Mouse (Mus musculus) midbrain, embryonic 13.5 days (tissue): ENCODE results near the gene Pxdc1. TPM values are rescaled to one million over a fixed set of nuclear protein-coding genes. Genes with fewer than 3 reads are reported as not detected.

Experiments used
- ATAC-seq: fragments of 200-750 bp; cut with Nextera tagmentation; 2 replicates; pipeline ENCODE4 v1.8.0; 2017; ENCODE audit warnings: mild to moderate bottlenecking, moderate TSS enrichment, moderate library complexity
- H3K27ac ChIP-seq: fragments of 300-500 bp; sonication (generic); 2 replicates; pipeline ENCODE4 v1.5.1; 2015; ENCODE audit warnings: inconsistent platforms, mild to moderate bottlenecking, moderate library complexity
- H3K27me3 ChIP-seq: fragments of 300-500 bp; sonication (generic); 2 replicates; pipeline ENCODE4 v1.6.1; 2015; ENCODE audit warnings: mild to moderate bottlenecking, inconsistent platforms
- H3K36me3 ChIP-seq: fragments of 300-500 bp; sonication (generic); 2 replicates; pipeline ENCODE4 v1.6.1; 2015; ENCODE audit warnings: mild to moderate bottlenecking, inconsistent platforms
- H3K4me1 ChIP-seq: fragments of 300-500 bp; sonication (generic); replicated peaks from 2 replicates; pipeline ENCODE4 v1.6.1; 2015; ENCODE audit warnings: inconsistent platforms
- H3K4me2 ChIP-seq: fragments of 300-500 bp; sonication (generic); replicated peaks from 2 replicates; pipeline ENCODE4 v1.6.1; 2015; ENCODE audit warnings: moderate library complexity, mild to moderate bottlenecking, inconsistent platforms
- H3K4me3 ChIP-seq: fragments of 300-500 bp; sonication (generic); replicated peaks from 2 replicates; pipeline ENCODE4 v1.5.1; 2015; ENCODE audit warnings: mild to moderate bottlenecking, inconsistent platforms
- H3K9ac ChIP-seq: fragments of 300-500 bp; sonication (generic); replicated peaks from 2 replicates; pipeline ENCODE4 v1.6.1; 2015; ENCODE audit warnings: mild to moderate bottlenecking, inconsistent platforms
- H3K9me3 ChIP-seq: fragments of 300-500 bp; sonication (generic); 2 replicates; pipeline ENCODE4 v1.6.1; 2016; ENCODE audit warnings: mild to moderate bottlenecking, inconsistent platforms
- WGBS: fragments of 180-500 bp; shearing (Covaris S2); methylation state at CpG from one replicate; pipeline ENCODE4 v1.1.7; 2015; 5-methylcytosine and 5-hydroxymethylcytosine counted together
- polyA plus RNA-seq: library from polyadenylated mRNA; unstranded; fragments of >200 nt; fragmentation: Nextera tagmentation; extraction: Ambion mirVana; gene quantifications from 2 replicates; pipeline ENCODE4 v1.2.1, GENCODE M21; 2015

Pxdc1 gene
- polyA plus RNA-seq, 1 experiment from 2014 or later, result 8.3 TPM

DNA sequence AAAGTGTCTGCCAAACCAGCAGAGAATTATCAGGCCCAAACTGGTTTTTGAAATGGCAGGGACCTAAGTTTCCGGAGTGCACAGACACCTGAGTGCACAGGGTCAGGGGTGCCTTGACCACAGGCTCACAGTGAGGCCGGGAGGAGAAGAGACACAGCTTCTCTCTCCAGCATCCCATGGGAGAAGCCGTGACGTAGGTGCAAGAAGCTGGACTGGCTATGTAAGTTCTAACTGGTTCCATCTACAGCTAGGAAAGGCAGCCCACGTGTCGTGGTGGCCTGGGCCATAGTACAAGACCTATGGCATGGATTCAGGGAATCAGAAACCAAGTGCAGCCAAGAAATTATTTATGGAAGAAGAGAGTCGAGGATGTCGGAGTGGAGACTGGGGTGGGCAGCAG is 6.1 kb downstream of the Pxdc1 start:
- Histone ChIP-seq H3K27ac (no peak overlapping the region), H3K4me1 (peaks cover 17% of the 10 kb centered on the region), H3K36me3 (no peaks in the 10 kb centered on the region), H3K4me3 (no peak overlapping the region), H3K4me2 (no peak overlapping the region), H3K9ac (no peak overlapping the region), H3K27me3 (peaks cover 51% of the 10 kb centered on the region), H3K9me3 (no peaks in the 10 kb centered on the region)
- no peak for ATAC-seq
- 86% methylated on average over 8 of the region's 8 CpGs for WGBS

DNA sequence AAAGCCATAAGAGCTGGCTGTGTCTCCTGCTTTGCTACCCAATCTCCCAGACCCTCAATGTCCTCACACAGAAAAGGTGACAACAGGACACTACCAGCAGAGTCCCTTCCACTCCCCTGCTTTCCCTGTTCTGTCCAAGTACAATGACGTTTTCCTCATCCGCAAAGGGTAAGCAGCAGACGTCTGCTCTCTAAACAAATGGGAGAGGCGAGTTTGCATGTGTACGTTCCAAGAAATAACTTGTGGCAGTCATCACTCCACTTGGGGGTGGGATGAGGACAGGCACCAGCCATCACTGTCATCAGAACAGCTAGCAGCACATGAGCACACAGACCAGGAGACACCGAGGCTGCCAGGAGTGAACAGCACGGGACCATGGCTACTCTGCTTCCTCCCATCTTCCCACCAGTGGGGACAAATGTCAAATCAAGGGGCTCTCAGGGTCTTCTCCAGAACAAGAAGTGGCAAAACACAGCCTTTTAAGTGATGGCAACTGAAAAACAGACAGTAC is 7.0 kb downstream of the Pxdc1 start:
- 72% methylated on average over 7 of the region's 7 CpGs for WGBS
- Histone ChIP-seq H3K9ac (peak overlapping the region; percentile 36; the same call in 1 of the 2 replicates), H3K4me3 (no peak overlapping the region), H3K27me3 (peaks cover 42% of the 10 kb centered on the region), H3K4me1 (peaks cover 8% of the 10 kb centered on the region), H3K36me3 (no peaks in the 10 kb centered on the region), H3K27ac (no peak overlapping the region), H3K4me2 (no peak overlapping the region), H3K9me3 (no peaks in the 10 kb centered on the region)
- no peak for ATAC-seq

DNA sequence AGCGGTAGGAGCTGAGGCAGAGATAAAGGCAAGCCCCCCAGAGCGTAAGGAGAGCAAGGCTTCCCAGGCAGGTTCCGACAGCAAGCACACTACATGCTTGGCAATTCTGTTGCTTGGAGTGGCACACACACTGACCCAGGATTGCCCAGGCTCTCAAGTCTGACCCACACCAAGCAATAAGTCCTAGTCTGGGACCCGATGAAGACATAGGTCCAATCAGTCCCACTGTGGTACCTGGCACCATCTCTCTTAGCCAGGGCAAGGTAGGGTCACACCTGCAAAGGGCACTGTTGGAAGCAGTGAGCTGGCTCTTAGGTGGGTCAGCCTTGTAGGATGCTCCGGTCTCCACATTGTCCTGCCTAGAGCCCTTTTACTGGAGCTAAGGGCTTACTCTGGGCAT is 7.8 kb downstream of the Pxdc1 start:
- no peak for ATAC-seq
- no peak overlapping the region for H3K4me2 ChIP-seq
- no peak overlapping the region for H3K9ac ChIP-seq

DNA sequence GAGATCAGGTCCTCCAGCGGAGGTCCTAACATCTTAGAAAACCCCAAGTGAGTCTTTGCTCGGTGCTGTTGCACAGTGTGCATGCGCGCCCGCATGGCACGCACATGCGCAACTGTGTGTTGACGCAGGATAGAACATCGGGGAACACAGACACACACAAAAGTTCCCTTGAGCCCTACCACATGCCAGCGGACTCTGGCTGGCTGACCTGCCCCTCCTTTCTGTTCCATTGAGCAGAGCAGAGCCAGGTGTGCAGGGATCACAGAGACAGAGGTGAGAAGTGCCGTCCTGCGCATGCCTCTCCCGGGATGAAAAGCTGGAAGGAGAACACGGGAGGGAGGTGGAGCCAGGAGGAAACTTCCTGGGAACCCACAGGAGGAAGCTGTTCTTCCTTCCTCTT is 8.9 kb downstream of the Pxdc1 start:
- H3K4me2 ChIP-seq, result no peak overlapping the region
- no peak for ATAC-seq
- 78% methylated on average over 14 of the region's 14 CpGs for WGBS

More for the DNA sequence above, 7.8 kb downstream of the Pxdc1 start:
- Histone ChIP-seq H3K4me3 (no peak overlapping the region), H3K4me1 (0 out of 2 replicates have a peak, but pooled peaks cover 3% of the 10 kb centered on the region), H3K36me3 (no peaks in the 10 kb centered on the region), H3K27ac (no peak overlapping the region), H3K9me3 (no peaks in the 10 kb centered on the region), H3K27me3 (peaks cover 34% of the 10 kb centered on the region)
- WGBS, result 93% methylated on average over 5 of the region's 5 CpGs

DNA sequence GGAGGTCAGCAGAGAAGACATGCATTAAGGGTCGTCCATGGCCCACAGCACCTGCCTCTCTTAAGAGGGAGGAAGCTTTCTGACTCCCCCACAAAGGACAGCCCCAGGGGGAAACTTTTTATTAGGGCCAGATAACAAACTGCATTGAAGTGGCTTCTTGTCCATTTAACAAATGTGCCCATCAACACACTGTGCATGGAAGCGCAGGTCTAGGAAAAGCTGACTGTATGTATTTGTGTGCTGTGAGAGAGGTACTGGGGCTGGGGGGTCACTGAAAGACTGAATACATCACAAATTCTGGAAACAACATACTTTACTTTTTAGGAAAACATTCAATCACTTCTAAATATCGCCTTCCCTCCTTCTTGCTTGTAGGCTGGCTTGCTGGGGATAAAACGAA is 9.4 kb downstream of the Pxdc1 start:
- peaks cover 19% of the 10 kb centered on the region for H3K27me3 ChIP-seq
- no peak overlapping the region for H3K9ac ChIP-seq
- ATAC-seq, result no peak
- H3K27ac ChIP-seq, result no peak overlapping the region
- no peaks in the 10 kb centered on the region for H3K9me3 ChIP-seq
- H3K4me2 ChIP-seq, result no peak overlapping the region
- H3K36me3 ChIP-seq, result no peaks in the 10 kb centered on the region
- H3K4me3 ChIP-seq, result no peak overlapping the region
- 82% methylated on average over 4 of the region's 4 CpGs for WGBS
- H3K4me1 ChIP-seq, result 0 out of 2 replicates have a peak, but pooled peaks cover 3% of the 10 kb centered on the region

More for the DNA sequence above, 8.9 kb downstream of the Pxdc1 start:
- Histone ChIP-seq H3K9ac (no peak overlapping the region), H3K36me3 (no peaks in the 10 kb centered on the region), H3K27ac (no peak overlapping the region), H3K4me1 (0 out of 2 replicates have a peak, but pooled peaks cover 3% of the 10 kb centered on the region), H3K27me3 (peaks cover 23% of the 10 kb centered on the region), H3K9me3 (no peaks in the 10 kb centered on the region), H3K4me3 (no peak overlapping the region)

DNA sequence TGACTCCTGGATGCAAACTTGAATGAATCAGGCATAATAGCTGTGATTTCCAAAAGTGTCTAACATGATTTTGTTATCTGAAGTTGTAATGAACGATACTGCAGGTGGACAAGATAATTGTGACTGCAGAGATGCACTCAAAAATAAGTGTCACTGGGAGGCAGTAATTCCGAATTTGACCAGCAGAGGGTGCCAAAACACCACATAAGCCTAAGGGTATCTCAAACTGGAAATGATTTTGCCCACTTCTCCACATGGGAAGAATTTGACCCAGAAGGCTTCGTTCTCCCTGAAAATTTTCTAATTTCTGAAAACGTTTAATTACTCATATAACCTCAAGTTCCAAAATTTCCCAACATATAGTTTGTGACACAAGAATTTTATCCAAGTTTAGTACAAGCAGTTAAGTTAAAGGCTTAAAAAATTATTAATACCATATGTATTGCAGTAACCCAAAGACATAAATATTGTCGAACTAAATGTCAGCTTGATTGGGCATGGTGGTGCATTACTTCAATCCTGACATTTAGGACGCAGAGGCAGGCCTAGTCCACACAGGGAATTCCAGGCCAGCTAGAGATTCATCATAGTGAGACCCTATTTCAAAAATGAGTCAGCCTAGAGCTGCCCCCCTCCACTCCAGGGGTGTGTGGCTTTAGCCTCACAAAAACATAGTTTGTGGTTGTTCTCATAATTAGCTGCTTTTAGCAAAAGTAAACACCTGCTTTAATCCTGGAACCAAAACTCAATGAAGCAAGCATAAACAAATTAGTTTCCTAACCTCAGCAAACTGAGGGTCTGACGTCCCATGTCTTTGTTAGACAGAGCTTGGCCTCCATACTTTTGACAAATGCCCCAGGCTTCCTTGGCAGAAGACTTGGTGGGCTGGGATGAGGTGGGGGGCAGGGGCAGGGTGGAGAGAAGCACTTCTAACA is 10.1 kb downstream of the Pxdc1 start:
- no peak for ATAC-seq
- H3K4me3 ChIP-seq, result no peak overlapping the region

DNA sequence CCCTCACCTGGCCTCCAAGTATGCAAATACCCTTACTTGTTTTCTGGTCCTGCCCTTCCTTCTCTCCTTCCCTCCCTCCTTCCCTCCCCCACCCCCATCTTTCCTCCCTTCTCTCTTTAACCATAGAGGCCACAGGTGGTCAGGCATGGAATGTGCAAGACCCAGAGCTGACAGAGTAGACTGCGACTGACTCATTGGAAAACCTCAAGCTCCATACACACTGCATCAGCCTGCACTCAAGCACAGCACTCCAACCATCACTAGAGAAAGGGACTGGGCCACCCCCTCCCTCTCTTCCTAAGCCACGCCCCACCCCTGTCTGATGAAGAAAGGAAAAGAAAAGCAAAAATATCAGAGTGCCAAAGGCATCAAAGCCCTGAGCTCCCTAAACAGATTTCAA is 12.2 kb downstream of the Pxdc1 start:
- H3K4me2 ChIP-seq, result no peak overlapping the region
- WGBS, result 60% methylated on average over 2 of the region's 2 CpGs
- no peak for ATAC-seq
- H3K4me3 ChIP-seq, result no peak overlapping the region
- no peak overlapping the region for H3K9ac ChIP-seq
- H3K27me3 ChIP-seq, result no peaks in the 10 kb centered on the region; the same call in 1 of the 2 replicates
- H3K36me3 ChIP-seq, result no peaks in the 10 kb centered on the region
- H3K27ac ChIP-seq, result no peak overlapping the region
- no peaks in the 10 kb centered on the region for H3K9me3 ChIP-seq
- H3K4me1 ChIP-seq, result 0 out of 2 replicates have a peak, but pooled peaks cover under 1% of the 10 kb centered on the region

More for the DNA sequence above, 10.1 kb downstream of the Pxdc1 start:
- Histone ChIP-seq H3K36me3 (no peaks in the 10 kb centered on the region), H3K27me3 (peaks cover 12% of the 10 kb centered on the region), H3K9ac (no peak overlapping the region), H3K9me3 (no peaks in the 10 kb centered on the region), H3K4me1 (0 out of 2 replicates have a peak, but pooled peaks cover 3% of the 10 kb centered on the region), H3K27ac (no peak overlapping the region), H3K4me2 (no peak overlapping the region)
- 25% methylated on average over 7 of the region's 7 CpGs for WGBS

DNA sequence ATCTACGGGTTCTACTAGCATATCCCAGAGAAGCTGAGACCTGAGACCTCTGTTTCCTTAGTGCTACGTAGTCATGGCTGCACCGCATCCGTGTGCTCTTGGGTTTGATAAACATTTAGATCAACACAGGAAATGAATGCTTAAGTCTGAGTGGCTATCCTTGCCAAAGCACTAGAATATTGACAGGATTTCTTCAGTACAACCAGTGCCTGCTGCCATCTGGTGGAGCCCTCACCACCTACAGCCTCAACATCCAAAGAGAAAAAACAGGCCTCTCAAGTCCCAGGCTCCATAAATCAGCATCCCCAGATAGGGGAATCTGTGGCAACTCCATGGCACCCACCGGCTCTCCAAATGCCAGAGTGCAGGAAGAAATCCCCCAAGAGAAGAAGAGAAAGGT is 17.3 kb downstream of the Pxdc1 start:
- Histone ChIP-seq H3K9me3 (no peaks in the 10 kb centered on the region), H3K4me1 (no peaks in the 10 kb centered on the region), H3K4me2 (no peak overlapping the region), H3K27me3 (no peaks in the 10 kb centered on the region), H3K4me3 (no peak overlapping the region), H3K27ac (no peak overlapping the region), H3K9ac (no peak overlapping the region), H3K36me3 (no peaks in the 10 kb centered on the region)
- peak; percentile 66 for ATAC-seq
- WGBS, result 57% methylated on average over 5 of the region's 5 CpGs

DNA sequence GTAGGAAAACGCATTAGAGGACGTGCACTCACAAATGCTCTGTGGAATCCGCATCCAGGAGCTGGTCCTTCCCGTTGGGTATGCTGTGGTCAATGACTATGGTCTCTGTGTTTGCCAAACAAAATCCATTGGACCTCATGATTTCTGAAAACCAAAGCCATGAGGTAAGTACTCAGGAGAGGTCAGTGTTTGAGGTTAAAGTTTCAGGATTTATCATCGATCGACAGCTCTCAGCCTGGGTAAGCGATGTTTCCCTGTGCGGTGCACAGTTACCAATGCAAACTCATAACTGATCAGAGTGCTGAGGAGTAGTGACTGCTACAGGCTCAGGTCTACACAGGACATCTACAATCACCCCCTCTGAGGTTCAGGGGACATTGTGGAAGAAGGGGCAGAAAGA is 23.0 kb downstream of the Pxdc1 start:
- no peak overlapping the region for H3K27ac ChIP-seq
- no peak overlapping the region for H3K4me2 ChIP-seq
- H3K27me3 ChIP-seq, result no peaks in the 10 kb centered on the region
- no peak for ATAC-seq
- H3K9me3 ChIP-seq, result no peaks in the 10 kb centered on the region
- no peak overlapping the region for H3K4me3 ChIP-seq
- 96% methylated on average over 8 of the region's 8 CpGs for WGBS
- no peak overlapping the region for H3K9ac ChIP-seq
- no peaks in the 10 kb centered on the region for H3K36me3 ChIP-seq
- H3K4me1 ChIP-seq, result no peaks in the 10 kb centered on the region

DNA sequence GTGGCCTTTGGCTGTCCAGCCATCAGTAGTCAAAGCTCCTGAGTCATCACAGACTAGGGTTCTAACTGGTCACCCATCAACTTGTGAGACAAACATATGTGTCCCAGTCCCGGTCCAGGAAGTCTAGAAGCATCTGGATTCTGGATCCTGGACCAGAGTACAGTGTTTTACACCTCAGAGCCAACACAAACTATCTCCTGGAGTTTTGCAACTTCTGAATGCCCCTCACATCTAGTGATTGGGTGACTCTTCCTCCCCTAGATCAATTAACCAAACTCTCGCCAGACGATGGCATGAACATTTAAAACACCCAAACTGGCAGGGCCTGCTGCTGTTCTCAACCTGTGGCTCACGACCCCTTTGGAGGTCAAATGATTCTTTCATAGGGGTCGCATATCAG is 23.5 kb downstream of the Pxdc1 start:
- no peaks in the 10 kb centered on the region for H3K27me3 ChIP-seq
- no peak overlapping the region for H3K9ac ChIP-seq

DNA sequence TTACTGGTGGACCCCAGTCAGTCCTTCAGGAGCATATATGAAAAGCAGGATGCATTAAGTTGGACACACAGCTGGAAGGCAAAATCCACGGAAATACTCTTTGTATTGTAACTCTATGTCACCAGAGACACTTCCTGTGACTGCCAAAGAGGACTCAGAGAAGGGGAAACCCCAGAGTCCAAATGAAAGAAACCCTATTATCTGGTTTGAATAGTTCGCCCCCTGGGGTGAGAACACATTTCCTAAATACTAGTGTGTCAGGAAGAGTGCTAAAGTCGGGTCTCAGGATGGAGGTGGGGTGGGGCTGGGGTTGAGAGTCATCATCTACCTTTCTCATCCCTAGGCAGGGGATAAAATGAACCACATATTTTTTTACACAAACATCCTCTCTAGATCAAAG is 25.8 kb downstream of the Pxdc1 start:
- no peak for ATAC-seq
- H3K27me3 ChIP-seq, result no peaks in the 10 kb centered on the region
- no peak overlapping the region for H3K4me2 ChIP-seq
- H3K4me3 ChIP-seq, result no peak overlapping the region
- no peaks in the 10 kb centered on the region for H3K36me3 ChIP-seq
- H3K9me3 ChIP-seq, result no peaks in the 10 kb centered on the region
- no peak overlapping the region for H3K27ac ChIP-seq
- no peaks in the 10 kb centered on the region for H3K4me1 ChIP-seq
- WGBS, result 37% methylated on average over 3 of the region's 3 CpGs
- no peak overlapping the region for H3K9ac ChIP-seq

More for the DNA sequence above, 23.5 kb downstream of the Pxdc1 start:
- H3K4me2 ChIP-seq, result no peak overlapping the region
- H3K36me3 ChIP-seq, result no peaks in the 10 kb centered on the region
- H3K4me3 ChIP-seq, result no peak overlapping the region
- ATAC-seq, result no peak
- H3K9me3 ChIP-seq, result no peaks in the 10 kb centered on the region
- H3K27ac ChIP-seq, result no peak overlapping the region
- H3K4me1 ChIP-seq, result no peaks in the 10 kb centered on the region
- 92% methylated on average over 5 of the region's 5 CpGs for WGBS

DNA sequence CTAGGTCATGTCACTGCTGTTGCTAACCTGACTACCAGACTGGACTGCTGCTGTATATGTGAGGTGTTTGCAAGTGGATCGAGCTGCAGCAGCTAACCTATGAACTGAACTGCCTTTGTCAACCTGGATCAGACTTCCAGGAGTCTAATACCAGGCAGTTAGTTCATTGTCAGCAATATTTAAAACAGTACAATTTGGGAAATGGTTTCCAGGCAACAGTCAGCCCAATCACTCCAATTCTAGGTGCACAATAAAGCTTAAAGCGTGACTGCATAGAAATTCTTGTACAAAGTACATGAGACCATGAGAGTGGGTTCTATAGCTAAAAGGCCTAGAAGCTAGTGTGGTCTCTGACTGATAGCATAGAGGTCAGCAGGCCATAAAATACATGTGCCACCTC is 28.9 kb downstream of the Pxdc1 start:
- no peaks in the 10 kb centered on the region for H3K9me3 ChIP-seq
- H3K4me1 ChIP-seq, result no peaks in the 10 kb centered on the region
- no peak overlapping the region for H3K4me2 ChIP-seq
- no peaks in the 10 kb centered on the region for H3K27me3 ChIP-seq
- WGBS, result 89% methylated on average over 2 of the region's 2 CpGs
- H3K27ac ChIP-seq, result no peak overlapping the region
- no peak overlapping the region for H3K4me3 ChIP-seq
- no peak overlapping the region for H3K9ac ChIP-seq
- H3K36me3 ChIP-seq, result no peaks in the 10 kb centered on the region
- ATAC-seq, result no peak
